Mouse (Mus musculus) neural tube, embryonic 10.5 days (tissue): Measurements from ENCODE around the gene Psme3.
A peak's percentile ranks its signal among the peaks of the same experiment; 100 is the strongest.

Source experiments
- DNase-seq: peaks from one replicate; pipeline ENCODE4 v3.0.0-alpha.2; 2017; ENCODE audit warnings: low spot score; ENCODE audit errors: extremely low spot score

The Psme3 gene

GRCm38 (mm10) chr11:101315665-101316500 lies at the start of gene Psme3:
Gene Psme3 (plus strand): TSS chr11:101316213.
- peak; percentile 98 for DNase-seq

DNA sequence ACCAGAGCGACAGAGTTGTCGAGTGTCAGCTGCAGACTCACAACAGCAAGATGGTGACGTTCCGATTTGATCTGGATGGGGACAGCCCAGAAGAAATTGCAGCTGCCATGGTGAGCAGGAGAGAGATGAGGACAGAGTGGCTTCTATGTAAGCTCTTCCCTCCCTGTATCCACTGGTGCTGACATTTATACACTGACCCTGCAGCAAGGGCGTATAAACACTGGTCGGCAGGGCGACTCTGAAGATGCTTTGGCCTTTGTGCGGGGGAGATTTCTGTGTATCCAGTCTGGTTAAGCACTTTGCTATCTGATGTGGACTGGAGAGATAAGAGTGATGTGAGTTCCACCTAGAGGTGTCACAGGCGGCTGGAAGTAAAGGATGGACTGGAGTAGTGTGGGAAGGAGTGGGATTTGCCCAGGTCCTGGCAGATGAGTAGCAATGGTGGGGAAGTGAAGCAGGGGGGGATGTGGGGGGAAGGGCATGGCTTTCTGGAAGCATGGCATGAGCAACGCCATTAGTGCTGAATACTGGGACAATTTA lies 46.4 kb upstream of the Psme3 start:
- no peak for DNase-seq

DNA sequence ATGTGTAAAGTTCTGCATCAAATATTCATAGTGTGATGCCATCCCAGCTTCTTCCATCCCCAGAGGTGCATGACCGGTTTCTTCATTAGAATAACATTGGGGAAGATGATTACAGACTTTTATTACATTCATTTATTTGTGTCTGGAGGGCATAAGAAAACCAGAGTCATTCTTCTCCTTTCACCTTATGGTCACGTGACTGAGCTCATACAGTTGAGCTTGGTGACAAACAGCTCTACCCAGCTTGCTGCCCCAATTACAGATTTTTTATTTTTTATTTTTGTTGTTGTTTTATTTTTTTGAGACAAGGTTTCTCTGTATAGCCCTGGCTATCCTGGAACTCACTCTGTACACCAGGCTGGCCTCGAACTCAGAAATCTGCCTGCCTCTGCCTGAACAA lies 43.6 kb upstream of the Psme3 start:
- DNase-seq = no peak

DNA sequence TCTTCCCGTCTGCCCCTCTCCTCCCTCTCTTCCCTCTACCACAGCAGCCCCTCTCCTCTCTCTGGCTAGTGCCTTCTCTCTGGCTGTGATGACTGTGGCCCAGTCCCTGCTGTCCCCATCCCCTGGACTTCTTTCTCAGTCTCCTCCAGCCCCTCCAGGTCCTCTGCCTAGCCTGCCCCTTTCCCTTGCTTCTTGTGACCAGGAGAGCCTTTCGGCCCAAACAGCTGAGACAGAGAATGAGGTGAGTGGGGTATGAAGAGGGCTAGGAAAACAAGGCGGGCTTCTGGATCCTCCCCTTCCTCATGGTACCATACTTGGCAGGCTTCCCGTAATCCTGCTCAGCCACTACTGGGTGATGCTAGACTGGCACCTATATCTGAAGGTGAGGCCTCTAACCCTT lies 40.7 kb upstream of the Psme3 start:
- DNase-seq = no peak

GRCm38 (mm10) chr11:101276319-101277070 lies 39.5 kb upstream of the Psme3 start:
- no peak for DNase-seq

DNA sequence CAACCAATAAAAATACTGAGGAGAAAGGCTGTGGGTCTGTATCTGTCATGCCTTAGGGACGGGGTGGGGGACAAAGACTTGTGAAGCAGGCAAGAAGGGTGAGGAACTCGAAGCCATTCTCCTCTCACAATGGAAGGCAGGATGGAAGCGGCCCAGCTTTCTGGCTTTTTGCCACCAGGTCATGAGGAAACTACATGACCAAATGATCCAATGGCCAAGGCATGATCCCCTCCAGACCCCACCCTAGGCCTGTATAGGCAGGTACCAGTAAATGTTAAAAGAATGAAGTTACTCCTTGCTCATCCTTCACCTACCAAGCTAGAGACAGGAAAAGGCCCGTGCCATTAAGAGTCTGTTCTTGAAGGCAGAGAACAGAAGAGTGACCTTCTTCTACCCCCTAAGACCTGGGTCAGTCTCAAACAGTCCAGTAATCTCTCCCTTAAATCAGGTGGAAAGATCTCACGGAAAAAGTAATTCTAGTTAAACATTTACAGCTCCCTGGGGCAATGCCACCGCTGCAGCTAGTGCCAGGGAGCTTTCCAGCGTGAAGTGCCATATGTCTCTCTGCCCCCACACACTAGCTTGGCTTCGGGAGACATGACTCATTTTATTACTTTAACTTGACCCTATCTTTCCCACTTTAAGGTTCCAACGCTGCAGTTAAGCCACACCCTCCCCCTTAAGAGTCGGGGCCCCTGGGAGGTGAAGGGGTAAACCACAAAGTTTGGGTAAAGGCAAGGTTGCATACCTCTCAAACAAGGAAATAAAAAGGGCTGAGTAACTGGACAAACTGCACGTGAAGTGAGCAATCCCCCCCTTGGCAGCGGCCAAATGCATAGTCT lies 38.4 kb upstream of the Psme3 start:
- no peak for DNase-seq

DNA sequence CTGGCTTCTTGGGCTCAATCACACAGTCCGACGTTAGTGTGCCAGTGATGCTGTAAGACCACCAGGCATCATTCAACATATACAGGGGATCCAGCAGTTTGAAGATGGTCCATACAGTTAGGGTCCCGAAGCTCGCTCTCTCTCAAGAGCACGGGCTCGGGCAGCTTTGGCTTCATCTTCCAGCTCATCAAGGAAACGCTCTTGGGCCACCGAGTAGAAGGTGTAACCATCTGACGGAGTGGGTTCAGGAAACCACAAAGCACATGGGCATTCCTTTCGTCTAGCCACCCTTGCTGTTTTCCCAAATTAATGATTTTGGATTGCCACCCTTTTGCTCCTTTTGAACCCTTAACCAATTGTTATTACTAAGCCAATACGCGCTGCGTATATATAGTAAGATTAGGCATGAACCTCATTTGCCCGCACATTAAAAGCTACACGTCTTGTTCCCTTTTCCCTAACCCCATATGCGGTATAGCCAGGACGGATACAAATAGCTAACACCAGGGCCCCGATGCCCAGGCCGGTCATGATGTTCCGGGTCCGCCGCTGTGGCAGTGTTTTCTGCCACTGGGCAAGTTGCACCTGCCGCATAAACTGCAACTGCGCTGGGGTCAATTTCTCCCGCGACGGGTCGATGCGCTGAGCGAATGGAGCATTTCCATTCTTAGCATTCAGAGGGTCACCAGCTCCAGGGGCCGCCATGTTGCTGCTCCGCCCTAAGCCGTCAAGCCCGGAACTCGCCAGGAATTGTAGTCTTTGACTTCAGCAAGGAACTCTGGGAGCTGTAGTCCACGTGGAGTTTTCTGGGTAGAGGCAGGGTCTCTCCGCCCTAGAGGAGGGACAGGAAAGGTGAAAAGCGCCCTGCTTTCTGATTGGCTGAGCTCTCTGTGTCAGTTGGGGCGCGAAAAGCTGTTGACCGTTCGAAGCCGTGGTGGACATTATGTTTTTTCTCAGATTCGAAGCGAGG lies 37.5 kb upstream of the Psme3 start, which contains the start of the genes Cntd1 and Coa3:
Cntd1 (plus strand) TSS at position 790 of the 970 bp plus-strand sequence.
Coa3 (minus strand) TSS at position 892 of the 970 bp plus-strand sequence.
- DNase-seq = peak; percentile 79

DNA sequence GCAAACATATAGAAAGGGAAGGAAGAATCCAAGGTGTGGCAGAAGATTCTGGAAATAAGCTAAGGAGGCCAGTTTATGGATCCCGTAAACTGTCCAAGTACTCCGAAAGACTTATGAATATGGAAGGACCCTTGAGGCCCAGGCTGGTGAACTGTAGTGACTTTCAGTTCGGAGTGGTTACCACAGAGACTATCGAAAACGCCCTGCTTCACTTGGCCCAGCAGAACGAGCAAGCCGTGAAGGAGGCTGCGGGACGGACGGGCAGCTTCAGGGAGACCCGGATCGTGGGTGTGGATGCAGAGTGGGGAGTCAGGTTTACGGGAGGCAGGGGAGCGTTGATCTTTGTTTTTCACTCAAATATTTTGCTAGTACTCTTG lies 36.8 kb upstream of the Psme3 start:
- DNase-seq = no peak

GRCm38 (mm10) chr11:101280837-101281236 lies 35.2 kb upstream of the Psme3 start:
- no peak for DNase-seq

DNA sequence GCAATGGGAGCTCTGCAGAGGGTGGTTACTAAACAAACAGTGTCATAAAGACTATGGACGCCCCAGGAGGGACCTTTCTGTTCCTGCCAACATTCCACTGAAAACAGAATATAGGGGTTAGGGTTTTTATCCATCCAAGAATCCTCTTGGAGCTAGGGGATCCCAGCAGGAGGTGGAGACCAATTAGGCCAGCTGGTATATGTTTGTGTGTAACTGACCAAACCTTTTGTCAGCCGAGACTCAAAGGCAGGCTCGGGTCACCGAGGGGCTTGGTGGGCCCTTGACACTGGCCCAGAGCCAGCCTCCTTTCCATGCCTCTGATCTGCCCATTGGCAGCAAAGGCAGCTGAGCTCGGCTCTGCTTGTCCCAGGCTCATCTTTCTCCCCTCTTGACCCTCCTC lies 33.1 kb upstream of the Psme3 start:
- DNase-seq = no peak

- no peak for DNase-seq
Observed at GRCm38 (mm10) chr11:101283805-101284204, 32.2 kb upstream of the Psme3 start.

DNA sequence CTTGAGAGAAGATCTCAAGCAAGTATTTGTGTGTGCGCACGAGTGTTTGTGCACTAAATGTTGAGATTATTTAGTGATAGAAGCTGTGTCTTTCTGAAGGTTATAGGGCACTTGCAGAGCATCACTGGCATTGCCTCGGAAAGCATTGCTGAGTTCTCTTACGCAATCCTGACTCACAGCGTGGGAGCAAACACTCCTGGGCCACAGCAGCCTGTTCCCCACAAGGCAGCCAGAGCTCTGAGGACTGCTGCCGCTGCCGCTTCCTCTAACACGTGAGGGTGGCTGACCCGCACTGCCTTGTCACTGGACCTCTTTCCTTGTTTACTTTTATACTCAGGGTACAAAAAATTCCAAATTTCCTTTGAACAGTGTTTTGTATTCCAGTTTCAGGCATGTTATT lies 28.7 kb upstream of the Psme3 start:
- no peak for DNase-seq

DNA sequence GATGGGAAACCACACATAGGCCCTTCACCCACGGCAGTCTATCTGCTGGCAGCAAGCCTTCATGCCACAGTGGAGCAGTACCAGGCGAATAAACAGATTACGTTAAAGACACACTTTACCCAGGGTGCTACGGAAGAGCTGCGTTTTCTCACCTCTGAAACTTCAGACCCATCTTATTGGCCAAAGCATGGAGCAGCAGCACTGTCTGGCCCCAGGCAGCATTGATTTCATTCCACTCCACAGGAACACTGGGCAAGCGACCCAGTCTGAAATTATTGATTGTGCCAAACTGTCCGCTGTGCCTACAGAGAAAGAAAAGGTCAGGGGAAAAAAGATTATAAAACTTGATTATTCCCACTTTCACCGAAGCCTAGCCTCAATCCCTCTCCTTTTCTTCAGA lies 24.8 kb upstream of the Psme3 start:
- DNase-seq = no peak

GRCm38 (mm10) chr11:101295191-101295590 lies 20.8 kb upstream of the Psme3 start:
- no peak for DNase-seq

GRCm38 (mm10) chr11:101300881-101301280 lies 15.1 kb upstream of the Psme3 start:
- DNase-seq = no peak

GRCm38 (mm10) chr11:101301299-101302003 lies 14.6 kb upstream of the Psme3 start:
- no peak for DNase-seq

DNA sequence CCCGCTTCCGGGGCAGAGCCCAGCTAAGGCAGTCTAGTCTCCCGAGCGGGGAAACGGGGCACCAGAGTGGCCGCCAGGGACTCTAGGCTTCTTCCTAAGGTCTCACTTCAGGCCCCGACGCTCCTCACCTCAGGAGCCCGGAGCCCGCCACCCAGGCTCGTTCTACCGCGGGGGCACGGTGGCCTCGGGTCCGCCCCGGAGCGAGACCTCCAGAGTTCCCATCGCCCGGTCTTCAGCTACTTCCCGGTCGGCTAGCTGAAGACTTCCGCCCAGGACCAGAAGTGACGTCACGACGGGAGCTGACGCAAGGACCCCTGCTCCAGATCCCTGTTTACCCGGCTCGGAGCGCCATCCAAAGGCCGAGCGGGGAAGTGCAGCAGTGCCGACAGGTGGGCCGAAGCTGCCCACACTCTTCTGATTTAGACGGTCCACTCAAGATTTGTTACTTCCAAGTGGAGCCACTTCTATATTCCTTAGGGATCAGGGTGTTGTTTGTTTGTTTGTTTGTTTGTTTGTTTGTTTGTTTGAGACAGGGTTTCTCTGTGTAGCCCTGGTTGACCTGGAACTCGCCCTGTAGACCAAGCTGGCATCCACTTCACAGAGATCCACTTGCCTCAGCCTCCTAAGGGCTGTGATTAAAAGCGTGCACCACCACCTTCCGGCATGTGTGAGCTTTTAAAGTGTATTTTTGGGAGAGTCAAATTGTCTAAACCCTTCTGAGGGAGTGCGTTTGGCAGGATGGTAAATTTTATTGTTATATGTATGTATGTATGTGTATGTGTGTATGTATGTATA lies 13.8 kb upstream of the Psme3 start, which contains the start of gene Becn1:
Becn1 (minus strand) TSS at position 283 of the 795 bp plus-strand sequence.
- peak; percentile 97 for DNase-seq

DNA sequence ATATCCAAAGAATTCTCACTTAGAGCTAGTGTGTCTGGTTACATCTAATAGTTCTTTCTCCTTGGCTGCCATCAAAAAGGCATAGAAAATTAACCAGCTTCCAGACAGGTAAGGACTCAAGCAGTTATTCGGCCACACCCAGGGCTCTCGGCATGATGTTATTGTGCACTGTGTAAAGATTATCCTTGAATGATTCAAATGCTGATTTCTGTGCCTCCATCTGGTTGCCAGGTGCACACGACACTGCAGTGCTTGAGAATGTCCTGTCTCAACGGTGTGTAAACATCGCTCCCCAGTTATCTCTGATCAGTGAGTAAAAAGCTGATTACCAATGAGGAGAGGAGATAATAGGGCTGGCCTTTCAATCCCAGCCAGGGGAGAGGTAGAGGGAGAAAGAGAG lies 8.3 kb upstream of the Psme3 start:
- no peak for DNase-seq

- no peak for DNase-seq
Observed at GRCm38 (mm10) chr11:101311083-101311482, 4.9 kb upstream of the Psme3 start.
